Mouse (Mus musculus): ENCODE results near the gene Fpgs.

DNA sequence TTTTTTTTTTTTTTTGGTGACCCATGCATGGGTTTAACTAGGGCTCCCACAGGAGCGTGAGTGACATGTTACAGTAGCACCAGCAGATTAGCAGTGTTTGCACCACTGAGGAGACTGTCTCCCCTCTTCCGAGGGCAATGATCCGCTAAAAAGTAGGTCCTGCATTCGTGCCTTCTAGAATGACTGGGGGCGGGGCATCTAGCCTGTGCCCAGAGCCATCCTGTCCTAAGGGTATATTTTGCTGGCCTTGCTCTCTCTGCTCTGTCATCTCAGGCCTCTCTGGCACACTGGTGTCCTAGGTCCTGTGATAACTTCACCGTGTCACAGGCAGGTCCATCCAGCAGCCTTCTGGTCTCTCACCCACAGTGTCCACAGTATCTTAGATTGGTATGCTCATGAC, 4.3 kb downstream of the Fpgs start:
- TF ChIP-seq CTCF (IDR thresholded peaks at IDR 0.05; ENCODE audit: low read depth) (no peak), EP300 (IDR thresholded peaks at IDR 0.05; ENCODE audit: low read depth) (no peak)

Data from liver, embryonic 14.5 days (tissue).